Mouse (Mus musculus) erythroblast, embryonic 14.5 days (primary cell): Measurements from ENCODE around the gene Tmem131.

Source experiments
- GATA1 ChIP-seq: IDR thresholded peaks from 2 replicates; pipeline ENCODE4 v1.6.1; 2012; ENCODE audit warnings: low read length, inconsistent platforms, mixed read lengths
- TAL1 ChIP-seq: IDR thresholded peaks from 3 replicates; pipeline ENCODE4 v1.6.1; 2012; ENCODE audit warnings: low read length, inconsistent platforms, mixed read lengths

DNA sequence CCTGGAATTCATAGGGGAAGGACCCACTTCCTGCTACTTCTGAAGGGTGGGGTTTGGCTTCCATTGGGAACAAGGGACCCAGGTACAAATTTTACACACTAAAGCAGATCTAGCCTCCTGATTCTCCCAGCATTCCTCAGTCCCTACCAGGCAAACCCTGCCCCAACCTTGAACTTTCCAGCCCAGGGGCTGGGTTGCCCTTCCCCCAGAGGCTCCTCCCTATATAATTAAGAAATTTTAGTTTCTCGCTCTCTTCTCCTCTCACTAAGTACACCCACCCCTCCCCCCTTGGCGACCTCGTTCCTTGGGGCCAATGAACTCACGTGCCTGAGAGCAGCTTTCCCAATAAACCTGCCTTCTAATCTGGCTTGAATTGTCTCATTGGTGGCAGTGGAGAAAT lies 40.3 kb upstream of the Tmem131 start:
- TF ChIP-seq TAL1 (no peak), GATA1 (no peak)
